ENCODE assay signal across 14 mouse cellular contexts in genomic region chr9:41407078-41407477, GRCm38 (mm10).
"Had no signal": no experiment of that assay in that cellular context is flagged by ENCODE, and none has a peak within 500 bp of the region (broad histone marks: within the 10 kb centered on the region; RNA-seq: fewer than 3 reads in every experiment).

No protein-coding gene starts in this region.

- H3K27ac ChIP-seq: left cerebral cortex, adult 2 months; liver, embryonic 15.5 days had no signal

- H3K4me2 ChIP-seq: liver, embryonic 11.5 days; liver, embryonic 15.5 days had no signal

- DNase-seq: kidney, adult 8-10 months; kidney, postnatal 25 days; lung, adult 2 months; lung, postnatal 36 days; midbrain, embryonic 14.5 days; right cerebral cortex, postnatal 4 days; spleen, adult 18-20 months; thymus, adult 2 months; thymus, postnatal 25 days had no signal

- H3K36me3 ChIP-seq: liver, embryonic 15.5 days had no signal

- H3K9me3 ChIP-seq: limb, embryonic 10.5 days; liver, embryonic 15.5 days had no signal

- ATAC-seq: lung, postnatal 0 days had no signal

- H3K27me3 ChIP-seq: liver, embryonic 15.5 days had no signal

- H3K4me1 ChIP-seq: liver, embryonic 15.5 days had no signal

- H3K9ac ChIP-seq: liver, embryonic 15.5 days had no signal

- H3K4me3 ChIP-seq: left cerebral cortex, adult 2 months; limb, embryonic 10.5 days; liver, embryonic 15.5 days had no signal
